Mouse (Mus musculus) spleen, adult 12 weeks (tissue): ENCODE measurements around the gene Wwc2.
"Not testable (repeated sequence)": the region's sequence is repeated elsewhere in the genome, so short reads cannot be mapped to it uniquely, and the experiment has no call there.

Experiments
- DNase-seq: peaks from one replicate; pipeline ENCODE4 v3.0.0; 2022; ENCODE audit warnings: low spot score

Wwc2 gene

GRCm38 (mm10) chr8:47845956-47846355 lies 144.8 kb downstream of the Wwc2 start:
- DNase-seq: no peak

DNA sequence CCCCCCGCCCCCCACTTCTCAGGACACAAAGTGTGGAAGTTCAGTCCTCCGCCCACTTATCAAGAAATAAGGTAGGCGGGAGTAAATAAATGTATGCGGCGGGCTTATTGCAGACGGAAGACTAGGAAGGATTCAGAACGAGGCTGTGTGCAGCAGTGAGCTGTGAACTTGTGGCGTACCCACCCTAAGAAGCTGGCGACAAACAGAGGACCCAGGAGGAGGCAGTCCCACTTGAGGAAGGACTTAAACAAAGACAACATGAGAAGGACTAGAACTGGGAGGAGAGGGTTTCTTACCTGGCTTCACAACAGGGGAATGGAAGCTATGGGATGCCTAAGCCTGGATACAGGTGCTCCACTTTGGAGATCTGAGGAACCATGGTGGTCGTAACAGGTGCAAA lies 147.1 kb downstream of the Wwc2 start:
- DNase-seq: no peak

DNA sequence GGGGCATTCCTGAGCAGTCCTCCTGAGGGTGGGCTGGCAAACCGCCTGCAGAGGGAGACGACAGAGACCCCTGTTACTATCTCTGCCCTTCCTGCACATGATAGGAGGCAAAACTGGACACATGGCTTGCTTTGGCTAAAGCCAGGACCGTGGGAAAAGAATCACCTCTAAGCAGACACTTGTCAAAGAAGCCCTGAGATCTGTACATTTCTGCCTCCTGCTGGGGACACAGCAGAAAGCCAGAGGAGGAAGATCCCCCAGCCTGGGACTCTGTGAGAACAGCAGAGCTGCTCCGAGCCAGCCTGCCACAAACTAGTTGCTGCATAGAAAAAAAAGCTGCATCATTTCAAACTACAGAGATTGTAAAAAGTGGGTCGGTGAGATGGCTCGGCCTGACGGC lies 147.7 kb downstream of the Wwc2 start:
- no peak for DNase-seq

DNA sequence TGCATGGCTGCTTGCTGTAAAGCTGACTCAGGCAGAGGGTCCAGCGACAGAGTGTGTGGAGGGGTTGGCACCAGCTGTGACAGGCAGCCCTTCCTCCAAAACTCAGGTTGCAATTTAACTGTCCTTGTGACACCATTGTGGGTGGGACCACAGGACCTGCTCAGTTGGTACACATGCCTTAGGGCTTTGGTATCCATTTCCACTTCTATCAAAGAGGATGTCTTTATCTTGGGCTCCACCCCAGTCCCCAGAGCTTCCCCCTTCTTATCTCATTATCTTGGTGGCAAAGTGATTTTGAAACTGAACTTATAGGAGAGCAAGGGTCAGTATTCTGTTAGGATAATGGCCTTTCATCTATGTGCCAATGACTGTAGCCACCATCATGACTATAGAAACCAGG lies 156.8 kb downstream of the Wwc2 start:
- no peak for DNase-seq

GRCm38 (mm10) chr8:47832616-47833015 lies 158.1 kb downstream of the Wwc2 start:
- DNase-seq: no peak

DNA sequence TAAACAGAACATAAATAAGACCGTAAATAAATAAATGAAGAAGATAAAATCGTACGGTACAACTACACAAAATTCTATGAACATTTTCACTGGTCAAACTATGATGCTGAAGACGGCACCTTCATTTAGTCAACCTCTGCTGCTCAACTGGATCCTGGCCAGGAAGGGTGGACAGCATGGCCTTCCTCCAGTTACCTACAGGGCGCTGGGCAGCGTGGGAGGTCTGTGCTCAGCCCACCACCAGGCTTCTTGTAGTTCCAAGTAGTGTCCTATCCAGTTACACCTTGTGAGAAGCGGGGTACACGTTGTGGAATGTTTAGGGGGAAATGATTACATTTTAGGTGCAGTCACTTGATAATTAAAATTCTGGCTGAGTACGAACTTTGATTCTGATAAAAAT lies 163.8 kb downstream of the Wwc2 start:
- DNase-seq: no peak

- DNase-seq: no peak
Measured at GRCm38 (mm10) chr8:47825596-47825995, 165.1 kb downstream of the Wwc2 start.

- no peak for DNase-seq
Measured at GRCm38 (mm10) chr8:47824182-47824581, 166.5 kb downstream of the Wwc2 start, which contains the start of gene Cldn22. TSS of gene Cldn22 (plus strand) at chr8:47824482.

GRCm38 (mm10) chr8:47823777-47824176 lies 166.9 kb downstream of the Wwc2 start:
- DNase-seq: no peak

DNA sequence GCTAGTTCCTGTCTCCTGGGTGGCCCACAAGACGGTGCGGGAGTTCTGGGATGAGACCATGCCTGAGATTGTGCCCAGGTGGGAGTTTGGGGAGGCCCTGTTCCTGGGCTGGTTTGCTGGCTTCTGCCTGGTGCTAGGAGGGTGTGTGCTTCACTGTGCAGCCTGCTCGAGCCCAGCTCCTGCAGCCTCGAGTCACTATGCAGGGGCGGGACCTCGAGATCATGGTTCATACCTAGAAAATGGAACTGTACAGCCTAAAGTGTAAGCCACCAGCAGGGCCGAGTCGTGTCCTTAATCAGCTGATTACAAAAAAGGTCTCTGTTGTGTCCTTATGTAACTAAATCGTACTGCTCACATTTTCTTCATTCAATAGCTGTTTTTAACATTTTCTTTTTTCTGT lies 168.2 kb downstream of the Wwc2 start:
- not testable (repeated sequence) for DNase-seq

DNA sequence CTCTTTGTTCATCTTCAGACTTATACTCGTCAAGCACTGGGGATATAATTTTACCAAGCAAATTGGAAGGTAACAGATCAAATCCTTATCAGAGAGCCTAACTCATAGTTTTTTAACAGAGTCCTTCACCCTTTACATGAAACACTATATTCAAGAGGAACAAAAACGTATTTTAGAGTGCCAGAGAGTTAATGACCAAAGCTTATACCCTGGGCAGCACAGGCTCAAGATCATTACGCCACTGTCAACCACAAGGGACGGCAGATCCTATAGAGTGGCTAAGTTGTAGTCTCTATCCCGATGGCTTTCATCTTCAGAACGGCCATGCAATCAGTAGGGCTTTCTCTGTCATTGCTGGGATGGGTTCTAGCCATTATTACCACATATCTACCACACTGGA lies 168.9 kb downstream of the Wwc2 start, which contains the start of gene Cldn24:
Gene Cldn24, plus strand, starts transcription at position 301 of the 400 bp plus-strand sequence.
- DNase-seq: no peak

- DNase-seq: no peak
Measured at GRCm38 (mm10) chr8:47820914-47821772, 169.6 kb downstream of the Wwc2 start.

- DNase-seq: no peak
Measured at GRCm38 (mm10) chr8:47819034-47819433, 171.7 kb downstream of the Wwc2 start.

DNA sequence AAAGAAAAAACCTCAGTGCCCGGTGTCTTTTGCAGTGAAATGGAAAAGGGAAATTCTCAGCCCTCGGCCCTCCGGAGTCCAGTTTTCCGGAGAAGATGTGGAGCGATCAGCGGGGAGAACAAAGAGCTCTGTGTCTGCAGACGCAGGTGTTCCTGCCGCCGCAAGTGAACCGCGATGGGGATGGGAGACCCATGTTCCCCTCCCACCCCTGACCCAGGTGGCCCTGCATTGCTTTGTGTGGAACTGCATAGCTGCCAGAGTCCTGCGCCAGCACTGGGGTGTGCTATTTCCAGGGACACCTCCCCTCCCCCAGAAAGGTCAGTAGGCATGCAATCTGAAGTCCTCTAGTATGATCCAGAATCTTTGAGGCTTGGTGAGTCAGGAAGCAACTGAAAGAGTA lies 179.5 kb downstream of the Wwc2 start:
- DNase-seq: no peak

DNA sequence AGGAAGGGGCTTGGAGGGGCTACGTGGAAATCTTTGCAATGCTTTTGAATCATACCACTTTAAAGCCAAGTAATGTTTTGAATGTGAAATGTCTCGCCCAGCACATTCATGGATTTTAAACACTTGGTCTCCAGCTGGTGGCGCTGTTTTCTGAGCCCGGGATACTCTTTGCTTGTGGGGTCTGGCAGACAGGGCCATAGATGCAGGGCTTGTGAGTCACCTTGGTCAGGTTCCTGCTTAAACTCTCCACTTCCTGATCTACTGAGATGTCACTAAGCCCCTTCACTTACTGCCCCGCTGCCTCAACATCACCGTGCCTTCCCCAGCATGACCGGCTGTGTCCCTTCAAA lies 180.1 kb downstream of the Wwc2 start:
- no peak for DNase-seq

DNA sequence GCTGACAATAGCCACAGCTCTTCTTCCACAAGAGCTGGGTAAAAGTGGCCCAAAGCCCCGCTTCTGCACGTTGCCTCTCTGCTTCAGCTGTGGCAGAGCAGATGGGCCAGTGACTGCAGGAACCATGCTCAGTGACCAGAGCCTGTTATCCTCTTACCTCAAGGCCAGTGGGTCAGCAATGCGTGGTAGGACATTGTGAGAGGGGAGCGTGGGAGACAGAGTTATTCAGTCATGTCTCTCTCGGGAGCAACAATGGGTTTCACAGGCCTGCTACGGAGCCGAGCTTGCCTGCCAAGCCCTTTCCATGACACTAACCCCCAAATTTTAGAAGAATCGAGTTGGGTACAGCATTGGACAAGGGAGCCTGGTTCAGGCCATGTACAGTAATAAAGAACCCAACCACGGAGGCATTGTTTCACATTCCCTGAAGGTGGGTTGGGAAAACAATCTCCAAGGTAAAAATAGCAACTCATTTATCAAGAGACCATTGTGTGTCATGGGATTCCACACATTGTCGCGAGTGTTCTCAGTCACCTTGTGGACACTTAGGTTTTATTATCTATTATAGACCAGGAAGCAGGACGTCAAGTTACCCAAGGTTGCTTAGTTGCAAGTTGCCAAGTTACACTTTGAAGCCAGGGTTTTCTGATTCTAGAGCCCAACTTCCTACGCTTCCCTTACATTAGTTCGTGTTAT lies 180.6 kb downstream of the Wwc2 start:
- DNase-seq: no peak

DNA sequence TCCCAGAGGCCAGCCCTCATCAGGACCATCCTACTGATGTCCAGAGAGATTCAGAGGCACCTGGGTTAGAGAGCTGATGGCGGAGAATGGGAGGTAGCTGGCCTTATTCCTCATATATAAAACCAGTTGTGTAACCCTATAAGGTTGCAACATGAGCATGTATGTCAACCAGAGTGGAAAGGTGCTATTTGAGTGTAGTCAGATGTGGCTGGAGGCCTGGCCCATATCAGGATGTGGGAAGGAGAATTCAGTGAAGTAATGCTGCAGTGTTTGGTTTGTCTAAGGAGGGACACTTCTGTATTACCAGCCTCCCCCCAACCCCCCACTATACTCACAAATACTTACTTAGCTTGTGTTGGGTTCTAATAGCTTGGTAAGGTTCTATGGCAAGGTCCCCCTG lies 186.5 kb downstream of the Wwc2 start:
- DNase-seq: no peak

DNA sequence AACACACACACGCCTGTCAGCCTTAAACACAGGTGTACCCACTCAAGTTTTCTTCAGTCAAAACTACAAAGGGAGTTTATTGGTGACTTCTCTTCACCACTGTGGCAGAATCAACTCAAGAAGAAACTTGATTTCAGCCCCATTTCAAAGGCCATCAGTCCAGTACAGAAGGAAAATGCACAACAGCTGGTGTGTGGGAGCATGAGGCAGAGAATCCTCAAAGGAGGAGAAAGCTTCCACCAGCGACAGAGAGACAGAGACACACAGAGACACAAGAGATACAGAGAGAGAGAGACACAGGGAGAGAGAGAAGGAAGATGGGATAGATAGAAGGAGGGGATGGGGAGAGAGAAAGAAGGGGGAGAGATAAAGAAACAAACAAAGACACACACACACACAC lies 188.4 kb downstream of the Wwc2 start:
- DNase-seq: no peak

GRCm38 (mm10) chr8:47799438-47799837 lies 191.3 kb downstream of the Wwc2 start:
- DNase-seq: no peak

DNA sequence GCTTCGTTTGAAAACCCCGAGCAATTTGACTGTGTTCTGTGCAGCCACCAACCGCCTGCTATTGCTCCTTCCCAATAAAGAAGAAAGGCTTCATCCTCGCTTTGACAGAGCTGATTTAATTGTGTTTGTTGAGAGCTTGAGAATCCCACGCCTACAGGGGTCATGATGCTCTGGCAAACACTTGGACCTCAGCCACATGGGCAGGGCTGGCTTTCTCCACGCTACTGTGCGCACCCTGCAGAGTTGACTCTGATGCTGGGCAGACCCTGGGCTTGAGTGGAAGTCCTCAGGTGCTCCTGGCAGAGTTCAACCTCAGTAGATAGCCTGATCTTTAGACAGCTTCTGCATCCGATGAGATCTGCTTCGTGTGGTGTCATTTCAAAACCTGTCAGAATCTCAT lies 198.7 kb downstream of the Wwc2 start:
- no peak for DNase-seq

- no peak for DNase-seq
Measured at GRCm38 (mm10) chr8:47787705-47788104, 203.0 kb downstream of the Wwc2 start.

DNA sequence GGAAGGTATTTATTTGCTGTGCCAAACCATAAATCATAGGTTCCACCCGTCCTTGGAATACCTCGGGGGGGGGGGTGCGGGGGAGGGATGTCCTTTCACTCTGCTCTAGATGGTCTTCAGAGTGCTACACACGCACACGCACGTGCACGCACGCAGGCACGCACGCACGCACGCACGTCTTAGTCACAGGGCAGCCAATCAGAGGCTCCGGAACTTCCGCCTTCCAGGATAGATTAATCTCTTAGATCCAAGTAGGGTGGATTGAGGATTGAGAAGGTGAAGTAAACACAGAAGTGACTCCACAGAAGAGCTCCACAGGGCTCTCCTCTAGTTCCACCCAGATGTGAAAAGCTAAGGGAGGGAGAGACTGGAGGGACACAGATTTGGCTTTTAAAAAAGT lies 204.4 kb downstream of the Wwc2 start:
- DNase-seq: no peak

GRCm38 (mm10) chr8:47784436-47784835 lies 206.3 kb downstream of the Wwc2 start:
- DNase-seq: no peak

GRCm38 (mm10) chr8:47783944-47784343 lies 206.8 kb downstream of the Wwc2 start:
- no peak for DNase-seq
